Mouse (Mus musculus) neural tube, embryonic 12.5 days (tissue): ENCODE measurements around the gene Ap3b1. TPM values are rescaled to one million over a fixed set of nuclear protein-coding genes. Genes with fewer than 3 reads are reported as not detected.

Source experiments
- ATAC-seq: fragments of 200-750 bp; cut with Nextera tagmentation; 2 replicates; pipeline ENCODE4 v1.8.0; 2017; ENCODE audit warnings: low read depth, mild to moderate bottlenecking, moderate TSS enrichment, moderate library complexity; ENCODE audit not compliant: low FRiP score
- H3K27ac ChIP-seq: fragments of 300-500 bp; sonication (generic); 2 replicates; pipeline ENCODE4 v1.5.1; 2016
- H3K27me3 ChIP-seq: fragments of 300-500 bp; sonication (generic); replicated peaks from 2 replicates; pipeline ENCODE4 v1.6.1; 2016; ENCODE audit warnings: mild to moderate bottlenecking
- H3K36me3 ChIP-seq: fragments of 300-500 bp; sonication (generic); 2 replicates; pipeline ENCODE4 v1.6.1; 2016; ENCODE audit warnings: mild to moderate bottlenecking
- H3K4me1 ChIP-seq: fragments of 300-500 bp; sonication (generic); 2 replicates; pipeline ENCODE4 v1.6.1; 2016
- H3K4me2 ChIP-seq: fragments of 300-500 bp; sonication (generic); replicated peaks from 2 replicates; pipeline ENCODE4 v1.6.1; 2016; ENCODE audit warnings: mild to moderate bottlenecking
- H3K4me3 ChIP-seq: fragments of 300-500 bp; sonication (generic); 2 replicates; pipeline ENCODE4 v1.5.1; 2016
- H3K9ac ChIP-seq: fragments of 300-500 bp; sonication (generic); 2 replicates; pipeline ENCODE4 v1.6.1; 2016; ENCODE audit warnings: mild to moderate bottlenecking
- H3K9me3 ChIP-seq: fragments of 300-500 bp; sonication (generic); 2 replicates; pipeline ENCODE4 v1.6.1; 2016; ENCODE audit warnings: mild to moderate bottlenecking
- WGBS: fragments of 180-500 bp; shearing (Covaris S2); methylation state at CpG from one replicate; pipeline ENCODE4 v1.1.7; 2016; 5-methylcytosine and 5-hydroxymethylcytosine counted together
- polyA plus RNA-seq: library from polyadenylated mRNA; unstranded; fragments of >200 nt; fragmentation: Nextera tagmentation; extraction: Ambion mirVana; gene quantifications from 2 replicates; pipeline ENCODE4 v1.2.1, GENCODE M21; 2016

Gene Ap3b1
- polyA plus RNA-seq, 1 experiment from 2014 or later: 36.2 TPM

- 93% methylated on average over 2 of the region's 2 CpGs for WGBS
- Histone ChIP-seq H3K4me3 (no peak overlapping the region), H3K36me3 (peaks cover 11% of the 10 kb centered on the region; the same call in 1 of the 2 replicates), H3K27ac (no peak overlapping the region), H3K9me3 (no peaks in the 10 kb centered on the region), H3K4me2 (no peak overlapping the region), H3K27me3 (no peaks in the 10 kb centered on the region), H3K4me1 (no peaks in the 10 kb centered on the region), H3K9ac (no peak overlapping the region)
- ATAC-seq: no peak
These were observed 70.8 kb downstream of the Ap3b1 start for GRCm38 (mm10) chr13:94429567-94429966.

- H3K27ac ChIP-seq: no peak overlapping the region
- H3K4me1 ChIP-seq: no peaks in the 10 kb centered on the region
- H3K36me3 ChIP-seq: no peaks in the 10 kb centered on the region; the same call in 1 of the 2 replicates
- H3K4me3 ChIP-seq: no peak overlapping the region
- WGBS: 92% methylated on average over 5 of the region's 5 CpGs
- no peaks in the 10 kb centered on the region for H3K27me3 ChIP-seq
- no peak for ATAC-seq
- no peaks in the 10 kb centered on the region for H3K9me3 ChIP-seq
- H3K4me2 ChIP-seq: no peak overlapping the region
- H3K9ac ChIP-seq: no peak overlapping the region
These were observed 80.6 kb downstream of the Ap3b1 start for GRCm38 (mm10) chr13:94439386-94439785.

- Histone ChIP-seq H3K27ac (no peak overlapping the region), H3K27me3 (no peaks in the 10 kb centered on the region), H3K9me3 (no peaks in the 10 kb centered on the region), H3K9ac (no peak overlapping the region), H3K4me2 (no peak overlapping the region), H3K4me1 (no peaks in the 10 kb centered on the region), H3K36me3 (no peaks in the 10 kb centered on the region; the same call in 1 of the 2 replicates), H3K4me3 (no peak overlapping the region)
- WGBS: 93% methylated on average over 4 of the region's 4 CpGs
- no peak for ATAC-seq
These were observed 82.4 kb downstream of the Ap3b1 start for GRCm38 (mm10) chr13:94441199-94441598.

- H3K36me3 ChIP-seq: no peaks in the 10 kb centered on the region; the same call in 1 of the 2 replicates
- ATAC-seq: no peak
- no peak overlapping the region for H3K4me3 ChIP-seq
- WGBS: 74% methylated on average over 3 of the region's 3 CpGs
- no peak overlapping the region for H3K4me2 ChIP-seq
- no peak overlapping the region for H3K27ac ChIP-seq
- H3K27me3 ChIP-seq: no peaks in the 10 kb centered on the region
- no peaks in the 10 kb centered on the region for H3K4me1 ChIP-seq
- no peaks in the 10 kb centered on the region for H3K9me3 ChIP-seq
- H3K9ac ChIP-seq: no peak overlapping the region
These were observed 84.7 kb downstream of the Ap3b1 start for GRCm38 (mm10) chr13:94443411-94443810.

- Histone ChIP-seq H3K4me3 (no peak overlapping the region), H3K27me3 (no peaks in the 10 kb centered on the region), H3K9me3 (no peaks in the 10 kb centered on the region), H3K9ac (no peak overlapping the region), H3K4me2 (no peak overlapping the region), H3K4me1 (no peaks in the 10 kb centered on the region), H3K36me3 (no peaks in the 10 kb centered on the region; the same call in 1 of the 2 replicates), H3K27ac (no peak overlapping the region)
- WGBS: 88% methylated on average over 5 of the region's 5 CpGs
- ATAC-seq: no peak
These were observed 86.3 kb downstream of the Ap3b1 start for GRCm38 (mm10) chr13:94445103-94445502.

- H3K27me3 ChIP-seq: no peaks in the 10 kb centered on the region
- no peak overlapping the region for H3K4me2 ChIP-seq
- no peak for ATAC-seq
- no peaks in the 10 kb centered on the region for H3K9me3 ChIP-seq
- no peak overlapping the region for H3K9ac ChIP-seq
- H3K36me3 ChIP-seq: no peaks in the 10 kb centered on the region; the same call in 1 of the 2 replicates
- H3K27ac ChIP-seq: no peak overlapping the region
- 69% methylated on average over 4 of the region's 4 CpGs for WGBS
- H3K4me1 ChIP-seq: no peaks in the 10 kb centered on the region
- H3K4me3 ChIP-seq: no peak overlapping the region
These were observed 88.2 kb downstream of the Ap3b1 start for GRCm38 (mm10) chr13:94447003-94447402.

GRCm38 (mm10) chr13:94449593-94449992, 90.8 kb downstream of the Ap3b1 start:
- no peak overlapping the region for H3K4me3 ChIP-seq
- H3K4me1 ChIP-seq: no peaks in the 10 kb centered on the region
- WGBS: 78% methylated on average over 7 of the region's 7 CpGs
- no peak overlapping the region for H3K9ac ChIP-seq
- no peak for ATAC-seq
- no peaks in the 10 kb centered on the region for H3K27me3 ChIP-seq
- H3K27ac ChIP-seq: no peak overlapping the region
- H3K36me3 ChIP-seq: peaks cover under 1% of the 10 kb centered on the region; the same call in 1 of the 2 replicates
- H3K4me2 ChIP-seq: no peak overlapping the region
- H3K9me3 ChIP-seq: no peaks in the 10 kb centered on the region

- peak; percentile 70 for ATAC-seq
- Histone ChIP-seq H3K27me3 (no peaks in the 10 kb centered on the region), H3K4me1 (no peaks in the 10 kb centered on the region), H3K36me3 (peaks cover 3% of the 10 kb centered on the region; the same call in 1 of the 2 replicates), H3K27ac (no peak overlapping the region), H3K4me2 (no peak overlapping the region), H3K4me3 (no peak overlapping the region), H3K9ac (no peak overlapping the region), H3K9me3 (no peaks in the 10 kb centered on the region)
- WGBS: 63% methylated on average over 6 of the region's 6 CpGs
These were observed 92.5 kb downstream of the Ap3b1 start for GRCm38 (mm10) chr13:94451229-94451628.

GRCm38 (mm10) chr13:94454131-94454530, 95.4 kb downstream of the Ap3b1 start:
- Histone ChIP-seq H3K4me1 (no peaks in the 10 kb centered on the region), H3K27ac (no peak overlapping the region), H3K36me3 (0 out of 2 replicates have a peak, but pooled peaks cover 3% of the 10 kb centered on the region), H3K27me3 (no peaks in the 10 kb centered on the region), H3K4me2 (no peak overlapping the region), H3K9ac (no peak overlapping the region), H3K4me3 (no peak overlapping the region), H3K9me3 (no peaks in the 10 kb centered on the region)
- WGBS: 88% methylated on average over 12 of the region's 12 CpGs
- no peak for ATAC-seq

GRCm38 (mm10) chr13:94459143-94459542, 100.4 kb downstream of the Ap3b1 start:
- H3K9ac ChIP-seq: no peak overlapping the region
- H3K36me3 ChIP-seq: 0 out of 2 replicates have a peak, but pooled peaks cover 3% of the 10 kb centered on the region
- 80% methylated on average over 4 of the region's 4 CpGs for WGBS
- no peaks in the 10 kb centered on the region for H3K4me1 ChIP-seq
- ATAC-seq: no peak
- no peak overlapping the region for H3K4me3 ChIP-seq
- H3K27ac ChIP-seq: no peak overlapping the region
- H3K9me3 ChIP-seq: no peaks in the 10 kb centered on the region
- no peak overlapping the region for H3K4me2 ChIP-seq
- H3K27me3 ChIP-seq: no peaks in the 10 kb centered on the region

- H3K4me1 ChIP-seq: no peaks in the 10 kb centered on the region
- H3K4me2 ChIP-seq: no peak overlapping the region
- H3K9ac ChIP-seq: no peak overlapping the region
- H3K36me3 ChIP-seq: no peaks in the 10 kb centered on the region
- H3K27ac ChIP-seq: no peak overlapping the region
- no peak for ATAC-seq
- WGBS: 88% methylated on average over 2 of the region's 2 CpGs
- no peaks in the 10 kb centered on the region for H3K27me3 ChIP-seq
- H3K4me3 ChIP-seq: no peak overlapping the region
- H3K9me3 ChIP-seq: no peaks in the 10 kb centered on the region
These were observed 105.5 kb downstream of the Ap3b1 start for GRCm38 (mm10) chr13:94464221-94464620.

- Histone ChIP-seq H3K27me3 (no peaks in the 10 kb centered on the region), H3K9me3 (no peaks in the 10 kb centered on the region), H3K9ac (no peak overlapping the region), H3K4me2 (no peak overlapping the region), H3K27ac (no peak overlapping the region), H3K4me1 (no peaks in the 10 kb centered on the region), H3K4me3 (no peak overlapping the region), H3K36me3 (no peaks in the 10 kb centered on the region)
- 93% methylated on average over 1 of the region's 1 CpGs for WGBS
- ATAC-seq: no peak
These were observed 109.8 kb downstream of the Ap3b1 start for GRCm38 (mm10) chr13:94468551-94468950.

- Histone ChIP-seq H3K27me3 (no peaks in the 10 kb centered on the region), H3K4me1 (no peaks in the 10 kb centered on the region), H3K27ac (no peak overlapping the region), H3K4me2 (no peak overlapping the region), H3K9ac (no peak overlapping the region), H3K9me3 (no peaks in the 10 kb centered on the region), H3K4me3 (no peak overlapping the region), H3K36me3 (no peaks in the 10 kb centered on the region)
- ATAC-seq: 0 out of 2 replicates have a peak, but pooled peaks have one; percentile 44
- 75% methylated on average over 11 of the region's 11 CpGs for WGBS
These were observed 112.4 kb downstream of the Ap3b1 start for GRCm38 (mm10) chr13:94471009-94471672.
